Mouse (Mus musculus): ENCODE measurements around the gene Syt8. TPM values are rescaled to one million over a fixed set of nuclear protein-coding genes. Genes with fewer than 3 reads are reported as not detected.
A peak's percentile ranks its signal among the peaks of the same experiment; 100 is the strongest.
"Not testable (repeated sequence)": the region's sequence is repeated elsewhere in the genome, so short reads cannot be mapped to it uniquely, and the experiment has no call there.

The Syt8 gene
- total RNA-seq, 2 experiments from 2014 or later, result not detected

GRCm38 (mm10) chr7:142405134-142405533, 29.5 kb upstream of the Syt8 start:
- ATAC-seq (replicated peaks; ENCODE audit: low FRiP score, poor library complexity, severe bottlenecking), result not testable (repeated sequence)

GRCm38 (mm10) chr7:142407935-142408334, 26.7 kb upstream of the Syt8 start:
- ATAC-seq (replicated peaks; ENCODE audit: low FRiP score, poor library complexity, severe bottlenecking), result no peak

- ATAC-seq (replicated peaks; ENCODE audit: low FRiP score, poor library complexity, severe bottlenecking), result no peak
Observed at GRCm38 (mm10) chr7:142408686-142409085, 26.0 kb upstream of the Syt8 start.

DNA sequence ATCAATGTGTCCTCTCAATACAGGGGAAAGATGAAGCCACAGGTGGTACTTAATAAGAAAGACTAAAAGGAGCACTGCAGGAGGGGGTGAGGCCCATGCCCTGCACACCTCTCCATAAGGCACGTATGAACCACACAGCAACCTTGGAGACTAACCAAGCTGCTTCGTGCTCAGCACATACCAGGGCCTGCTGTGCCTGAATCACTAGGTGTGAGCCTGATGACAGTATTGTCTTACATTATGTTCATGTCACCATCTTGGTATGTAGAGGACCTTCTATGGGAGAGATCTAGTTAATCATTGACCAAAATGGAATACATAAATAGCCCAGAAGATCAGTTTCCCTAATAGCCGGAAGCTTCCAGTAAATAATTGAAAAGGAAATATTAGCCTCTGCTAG, 25.0 kb upstream of the Syt8 start:
- no peak for ATAC-seq (replicated peaks; ENCODE audit: low FRiP score, poor library complexity, severe bottlenecking)

DNA sequence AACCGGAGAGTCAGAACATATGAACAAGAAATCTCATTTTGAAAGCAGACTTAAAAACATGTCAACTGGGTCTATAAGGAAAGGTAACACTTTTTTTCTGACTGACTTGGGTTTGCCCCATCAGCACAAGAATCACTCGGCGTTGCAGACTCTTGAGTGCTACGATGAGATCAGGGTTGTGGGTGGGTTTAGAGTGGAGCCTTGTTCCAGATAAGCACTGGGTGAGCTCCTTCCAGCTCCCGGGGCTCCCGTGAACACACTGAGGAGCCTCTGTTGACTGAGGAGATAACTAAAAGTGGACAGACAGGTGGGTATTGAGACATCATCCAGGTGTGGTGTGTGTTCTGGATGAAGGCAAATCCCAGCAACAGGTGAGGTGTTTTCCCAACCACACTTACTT, 21.4 kb upstream of the Syt8 start:
- ATAC-seq (replicated peaks; ENCODE audit: low FRiP score, poor library complexity, severe bottlenecking), result 0 out of 2 replicates have a peak, but pooled peaks have one; percentile 21

- no peak for ATAC-seq (replicated peaks; ENCODE audit: low FRiP score, poor library complexity, severe bottlenecking)
Observed at GRCm38 (mm10) chr7:142415314-142415713, 19.3 kb upstream of the Syt8 start.

DNA sequence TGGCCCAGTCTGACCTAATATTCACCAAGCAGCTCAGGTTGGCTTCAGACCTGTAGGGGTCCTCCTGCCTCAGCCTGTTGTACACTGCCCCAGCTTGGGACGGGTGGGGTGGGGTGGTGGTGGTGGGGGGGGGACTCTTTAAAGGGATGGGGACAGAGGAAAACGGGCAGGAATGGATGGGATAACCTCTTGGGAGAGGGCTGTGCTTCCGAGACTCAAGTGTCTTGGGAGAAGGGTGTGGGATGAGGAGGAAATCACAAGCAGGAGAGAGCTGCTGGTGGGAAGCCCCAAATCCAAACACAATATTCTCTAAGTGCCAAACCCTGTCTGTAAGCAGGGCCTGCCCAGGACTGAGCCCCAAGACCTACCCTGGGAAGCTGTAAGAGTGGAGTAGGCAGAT, 18.4 kb upstream of the Syt8 start:
- no peak for ATAC-seq (replicated peaks; ENCODE audit: low FRiP score, poor library complexity, severe bottlenecking)

GRCm38 (mm10) chr7:142418027-142418426, 16.6 kb upstream of the Syt8 start:
- no peak for ATAC-seq (replicated peaks; ENCODE audit: low FRiP score, poor library complexity, severe bottlenecking)

- no peak for ATAC-seq (replicated peaks; ENCODE audit: low FRiP score, poor library complexity, severe bottlenecking)
Observed at GRCm38 (mm10) chr7:142418679-142419078, 16.0 kb upstream of the Syt8 start.

- ATAC-seq (replicated peaks; ENCODE audit: low FRiP score, poor library complexity, severe bottlenecking), result peak; percentile 81
Observed at GRCm38 (mm10) chr7:142419887-142420286, 14.8 kb upstream of the Syt8 start.

DNA sequence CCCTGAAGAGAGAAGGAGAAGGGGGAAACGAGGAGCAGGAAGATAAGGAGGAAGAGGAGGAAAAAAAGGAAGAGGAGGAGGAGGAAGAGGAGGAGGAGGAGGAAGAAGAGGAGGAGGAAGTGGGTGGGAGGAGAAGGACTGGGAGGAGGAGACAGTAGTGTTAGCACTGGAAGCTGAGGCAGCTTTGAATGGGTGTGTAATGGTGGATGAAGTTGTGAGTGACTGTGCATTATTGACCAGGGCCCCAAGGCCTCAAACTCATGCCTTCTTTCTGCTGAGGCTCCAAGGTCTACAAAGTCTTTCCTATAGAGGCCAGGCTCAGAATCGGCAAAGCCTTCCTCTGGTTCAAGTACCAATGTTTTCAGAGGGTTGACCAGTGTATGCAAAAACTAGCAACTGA, 12.8 kb upstream of the Syt8 start:
- ATAC-seq (replicated peaks; ENCODE audit: low FRiP score, poor library complexity, severe bottlenecking), result peak; percentile 58; the same call in 1 of the 2 replicates

GRCm38 (mm10) chr7:142425641-142426213, 8.9 kb upstream of the Syt8 start:
- ATAC-seq (replicated peaks; ENCODE audit: low FRiP score, poor library complexity, severe bottlenecking), result no peak

GRCm38 (mm10) chr7:142428213-142428612, 6.4 kb upstream of the Syt8 start:
- ATAC-seq (replicated peaks; ENCODE audit: low FRiP score, poor library complexity, severe bottlenecking), result no peak

- no peak for ATAC-seq (replicated peaks; ENCODE audit: low FRiP score, poor library complexity, severe bottlenecking)
Observed at GRCm38 (mm10) chr7:142430160-142430678, 4.4 kb upstream of the Syt8 start.

- ATAC-seq (replicated peaks; ENCODE audit: low FRiP score, poor library complexity, severe bottlenecking), result no peak
Observed at GRCm38 (mm10) chr7:142431106-142431505, 3.5 kb upstream of the Syt8 start.

- no peak for ATAC-seq (replicated peaks; ENCODE audit: low FRiP score, poor library complexity, severe bottlenecking)
Observed at GRCm38 (mm10) chr7:142433623-142434022, 1.0 kb upstream of the Syt8 start.

GRCm38 (mm10) chr7:142435524-142435923, 874 bp downstream of the Syt8 start:
- peak; percentile 77 for ATAC-seq (replicated peaks; ENCODE audit: low FRiP score, poor library complexity, severe bottlenecking)

DNA sequence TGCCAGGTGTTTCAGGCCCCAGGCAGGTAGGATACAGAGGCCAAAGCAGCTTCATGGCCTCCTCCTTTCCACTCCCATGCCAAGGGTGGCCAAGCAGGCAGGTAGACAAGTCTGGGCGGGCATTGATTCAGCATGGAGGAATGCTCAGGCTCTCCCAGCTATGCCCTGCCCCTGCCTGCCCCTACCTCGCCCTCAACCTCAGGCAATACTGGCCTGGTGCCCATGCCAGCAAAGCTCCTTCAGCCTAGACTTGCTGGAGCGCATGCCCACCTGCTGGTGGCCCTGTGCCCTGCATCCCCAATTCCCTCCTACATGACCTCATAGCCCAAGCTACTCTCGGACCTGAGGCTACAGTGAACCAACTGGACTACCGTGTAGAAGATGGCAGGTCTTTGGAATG, 2.7 kb downstream of the Syt8 start:
- ATAC-seq (replicated peaks; ENCODE audit: low FRiP score, poor library complexity, severe bottlenecking), result no peak

- no peak for ATAC-seq (replicated peaks; ENCODE audit: low FRiP score, poor library complexity, severe bottlenecking)
Observed at GRCm38 (mm10) chr7:142439966-142440365, 5.3 kb downstream of the Syt8 start.

DNA sequence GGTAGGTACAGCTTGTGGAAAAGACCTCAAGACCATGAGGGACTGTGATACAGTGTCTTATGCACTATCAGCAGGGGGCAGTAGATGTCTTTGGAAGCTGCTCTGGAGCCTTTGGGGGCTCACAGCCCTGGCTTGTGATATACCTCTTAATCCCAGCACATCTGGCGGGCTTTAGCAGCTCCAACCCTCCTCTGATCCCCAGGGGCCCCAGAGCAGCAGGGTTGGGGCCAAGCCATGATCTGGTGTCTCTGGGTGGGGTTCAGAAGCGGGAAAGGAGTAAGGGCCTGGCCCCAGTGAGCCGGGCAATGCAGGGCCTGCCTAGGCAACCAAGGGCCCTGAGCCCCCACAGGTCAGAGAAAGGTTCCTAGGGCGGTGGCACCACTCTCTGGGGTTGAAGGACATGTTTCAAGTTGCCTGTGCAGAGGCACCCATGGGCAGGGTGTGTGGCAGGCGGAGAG, 6.0 kb downstream of the Syt8 start:
- no peak for ATAC-seq (replicated peaks; ENCODE audit: low FRiP score, poor library complexity, severe bottlenecking)

GRCm38 (mm10) chr7:142441585-142441984, 6.9 kb downstream of the Syt8 start, which contains the start of gene Tnni2:
Gene Tnni2, plus strand, starts transcription at chr7:142441808.
- ATAC-seq (replicated peaks; ENCODE audit: low FRiP score, poor library complexity, severe bottlenecking), result no peak

All from erythroblast, adult 5-6 weeks (primary cell).